Mouse (Mus musculus) MEL (cell line): ENCODE measurements around the gene Tktl1.
"Not testable (repeated sequence)": the region's sequence is repeated elsewhere in the genome, so short reads cannot be mapped to it uniquely, and the experiment has no call there.

Source experiments
- CHD1 ChIP-seq: IDR thresholded peaks from 2 replicates; pipeline ENCODE4 v1.6.1; 2012; ENCODE audit warnings: low read depth, mild to moderate bottlenecking, inconsistent platforms, low read length, improper control_type of control experiment
- CTCF ChIP-seq, 3 experiments: IDR thresholded peaks in 2 of 3; conservative IDR thresholded peaks in 1 of 3; 2 replicates each; pipeline ENCODE4 v1.5.1; 2011 to 2012; ENCODE audit warnings: low read length in 3 of 3, low read depth in 2 of 3, mild to moderate bottlenecking in 2 of 3, improper control_type of control experiment in 1 of 3, inconsistent platforms in 1 of 3, mixed read lengths in 1 of 3, moderate library complexity in 1 of 3; ENCODE audit not compliant: control insufficient read depth in 1 of 3, insufficient read depth in 1 of 3, poor library complexity in 1 of 3, severe bottlenecking in 1 of 3
- EP300 ChIP-seq, 2 experiments: IDR thresholded peaks; 2 replicates each; pipeline ENCODE4 v1.6.1; 2011; ENCODE audit warnings: improper control_type of control experiment in 2 of 2, low read length in 2 of 2, low read depth in 1 of 2, mild to moderate bottlenecking in 1 of 2
- MAX ChIP-seq: IDR thresholded peaks from 2 replicates; pipeline ENCODE4 v1.6.1; 2011; ENCODE audit warnings: low read length, improper control_type of control experiment
- MEF2A ChIP-seq: IDR thresholded peaks from 2 replicates; pipeline ENCODE4 v1.6.1; 2014; ENCODE audit warnings: low read depth, mild to moderate bottlenecking, inconsistent platforms, low read length, improper control_type of control experiment; ENCODE audit not compliant: poor library complexity, insufficient replicate concordance, severe bottlenecking; ENCODE audit errors: extremely low read depth
- POLR2A ChIP-seq, 2 experiments: IDR thresholded peaks; 2 replicates each; pipeline ENCODE4 v1.6.1; 2011 to 2012; ENCODE audit warnings: low read length in 2 of 2, mild to moderate bottlenecking in 2 of 2, control low read depth in 1 of 2, improper control_type of control experiment in 1 of 2, low read depth in 1 of 2, moderate library complexity in 1 of 2; ENCODE audit not compliant: control insufficient read depth in 1 of 2, insufficient read depth in 1 of 2, poor library complexity in 1 of 2
- RAD21 ChIP-seq: IDR thresholded peaks from 2 replicates; pipeline ENCODE4 v1.6.1; 2011; ENCODE audit warnings: mild to moderate bottlenecking, low read depth, low read length, improper control_type of control experiment
- TBP ChIP-seq: IDR thresholded peaks from 2 replicates; pipeline ENCODE4 v1.8.0; 2011; ENCODE audit warnings: low read depth, low read length, improper control_type of control experiment
- TCF12 ChIP-seq: IDR thresholded peaks from 2 replicates; pipeline ENCODE4 v1.6.1; 2014; ENCODE audit warnings: low read depth, mild to moderate bottlenecking, inconsistent platforms, low read length, improper control_type of control experiment, moderate library complexity

GRCm38 (mm10) chrX:74135263-74135662, 41.8 kb upstream of the Tktl1 start, which contains the start of gene Mecp2:
- TF ChIP-seq RAD21; CTCF (IDR thresholded peaks at IDR 0.05 in 2 of 3, conservative IDR thresholded peaks at IDR 0.05 in 1 of 3; ENCODE audit: control insufficient read depth in 1 of 3, insufficient read depth in 1 of 3, low read depth in 2 of 3, low read length in 3 of 3, poor library complexity in 1 of 3, severe bottlenecking in 1 of 3); MAX; POLR2A (IDR thresholded peaks at IDR 0.05; ENCODE audit: control insufficient read depth in 1 of 2, insufficient read depth in 1 of 2, low read depth in 1 of 2, low read length in 2 of 2, poor library complexity in 1 of 2); EP300 (IDR thresholded peaks at IDR 0.05; ENCODE audit: low read depth in 1 of 2, low read length in 2 of 2); MEF2A; CHD1; TBP; TCF12: not testable (repeated sequence)
